Mouse (Mus musculus) ovary, adult 10 weeks (tissue): Measurements from ENCODE around the gene Coq5. TPM values are rescaled to one million over a fixed set of nuclear protein-coding genes. Genes with fewer than 3 reads are reported as not detected.

ENCODE experiments used
- polyA plus RNA-seq: library from polyadenylated mRNA; stranded (reverse); fragments of 350-450 nt; fragmentation: Illumina TruSeq; extraction: RNeasy Lipid Tissue Mini Kit (QIAGEN cat#74804); gene quantifications from one replicate; pipeline ENCODE4 v1.2.3, GENCODE M21; 2014

Gene Coq5
- polyA plus RNA-seq, result 9.8 TPM

DNA sequence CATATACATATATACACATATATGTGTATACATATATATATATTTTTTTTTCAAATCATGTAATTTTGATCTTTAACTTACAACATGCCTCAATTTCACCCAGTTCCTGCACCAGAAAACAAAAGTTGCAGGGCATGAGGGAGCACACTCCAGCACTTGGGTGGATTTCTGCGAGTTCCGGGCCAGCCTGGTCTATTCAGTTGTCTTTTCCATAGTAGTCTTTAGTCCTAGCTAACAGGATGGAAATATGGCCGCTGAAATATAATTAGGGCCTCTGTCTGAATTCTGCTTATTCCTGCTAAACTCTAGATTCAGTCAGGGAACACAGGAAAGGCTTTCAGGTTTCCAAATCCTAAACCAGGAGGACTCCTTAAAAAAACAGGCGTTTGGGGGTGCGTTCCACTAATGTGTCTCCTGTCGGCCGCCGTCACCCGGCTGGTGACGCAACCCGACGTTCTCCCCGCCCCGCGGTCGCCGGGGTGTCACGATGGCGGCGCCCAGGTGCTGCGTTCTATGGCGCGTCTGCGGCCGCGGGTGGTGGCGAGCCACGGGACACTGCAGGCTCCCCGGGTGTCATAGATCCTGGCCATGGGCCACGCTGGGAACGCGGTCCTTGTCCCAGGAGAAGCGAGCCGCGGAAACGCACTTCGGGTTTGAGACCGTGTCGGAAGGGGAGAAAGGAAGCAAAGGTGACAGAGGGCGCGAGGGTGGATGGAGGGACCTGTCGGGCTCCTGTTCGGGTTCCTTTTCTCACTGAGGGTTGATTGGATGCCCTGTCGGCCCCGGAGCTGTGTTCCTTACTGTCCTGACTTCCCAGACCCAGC is at the start of gene Coq5:
TSS of gene Coq5 (plus strand) at position 441 of the 824 bp plus-strand sequence.

DNA sequence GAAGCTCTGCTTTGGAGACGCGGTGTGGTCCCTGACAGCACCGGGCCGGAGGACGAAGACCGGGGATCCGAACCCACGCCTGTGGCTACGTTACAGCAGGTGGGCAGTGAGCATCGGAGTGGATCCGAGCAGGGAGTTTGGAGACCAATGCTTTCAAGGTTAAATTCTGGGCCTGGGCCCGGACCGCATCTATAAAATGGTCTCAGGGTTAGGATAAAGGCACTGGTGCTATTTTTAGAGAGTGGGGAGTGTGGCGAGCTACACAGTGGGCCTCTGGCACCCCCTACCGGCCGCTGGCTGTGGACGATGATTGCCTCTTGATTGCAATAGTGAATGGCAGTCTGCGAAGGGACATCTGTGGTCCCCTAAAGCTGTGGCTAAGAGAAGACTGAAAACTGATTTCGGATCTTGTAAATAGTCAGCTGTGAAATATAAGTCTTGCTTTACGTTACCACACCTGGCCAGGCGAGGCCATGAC is 43.6 kb upstream of the Coq5 start, which contains the start of gene Pop5:
TSS of gene Pop5 (plus strand) at position 51 of the 478 bp plus-strand sequence.

DNA sequence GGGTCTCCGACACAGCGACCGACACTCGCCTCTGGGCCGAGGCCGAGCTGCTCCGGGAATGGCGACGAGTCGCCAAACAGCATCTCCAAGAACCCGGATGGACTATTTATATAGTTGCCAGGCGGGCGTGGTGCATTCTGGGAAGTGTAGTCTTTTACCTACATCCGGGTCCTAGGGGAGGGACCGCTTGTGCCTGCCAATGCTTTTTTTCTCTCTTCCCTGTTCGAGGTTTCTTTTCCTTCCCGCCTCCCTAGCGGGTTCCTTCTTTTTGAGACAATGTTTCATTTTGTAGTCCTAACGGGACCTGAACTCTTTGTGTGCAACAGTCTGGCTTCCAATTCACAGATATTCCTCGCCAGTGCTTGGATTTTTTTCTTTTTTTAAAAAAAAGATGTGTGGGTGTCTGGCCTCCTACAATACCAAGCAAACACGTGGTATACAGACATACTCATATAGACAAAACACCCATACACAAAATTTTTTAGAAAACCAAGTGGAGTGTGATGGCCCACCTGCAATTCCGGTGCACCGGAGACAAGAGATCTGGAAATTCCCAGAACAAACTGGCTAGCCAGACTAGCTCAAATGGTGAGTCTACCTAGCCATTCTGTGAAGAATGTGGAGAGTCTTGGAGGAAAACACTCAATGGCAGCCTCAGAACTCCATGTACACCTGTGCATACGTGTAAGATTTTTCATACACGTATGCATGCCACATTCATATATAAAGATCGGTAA is 6.5 kb upstream of the Coq5 start, which contains the start of gene Rnf10:
TSS of gene Rnf10 (minus strand) at position 87 of the 737 bp plus-strand sequence.

DNA sequence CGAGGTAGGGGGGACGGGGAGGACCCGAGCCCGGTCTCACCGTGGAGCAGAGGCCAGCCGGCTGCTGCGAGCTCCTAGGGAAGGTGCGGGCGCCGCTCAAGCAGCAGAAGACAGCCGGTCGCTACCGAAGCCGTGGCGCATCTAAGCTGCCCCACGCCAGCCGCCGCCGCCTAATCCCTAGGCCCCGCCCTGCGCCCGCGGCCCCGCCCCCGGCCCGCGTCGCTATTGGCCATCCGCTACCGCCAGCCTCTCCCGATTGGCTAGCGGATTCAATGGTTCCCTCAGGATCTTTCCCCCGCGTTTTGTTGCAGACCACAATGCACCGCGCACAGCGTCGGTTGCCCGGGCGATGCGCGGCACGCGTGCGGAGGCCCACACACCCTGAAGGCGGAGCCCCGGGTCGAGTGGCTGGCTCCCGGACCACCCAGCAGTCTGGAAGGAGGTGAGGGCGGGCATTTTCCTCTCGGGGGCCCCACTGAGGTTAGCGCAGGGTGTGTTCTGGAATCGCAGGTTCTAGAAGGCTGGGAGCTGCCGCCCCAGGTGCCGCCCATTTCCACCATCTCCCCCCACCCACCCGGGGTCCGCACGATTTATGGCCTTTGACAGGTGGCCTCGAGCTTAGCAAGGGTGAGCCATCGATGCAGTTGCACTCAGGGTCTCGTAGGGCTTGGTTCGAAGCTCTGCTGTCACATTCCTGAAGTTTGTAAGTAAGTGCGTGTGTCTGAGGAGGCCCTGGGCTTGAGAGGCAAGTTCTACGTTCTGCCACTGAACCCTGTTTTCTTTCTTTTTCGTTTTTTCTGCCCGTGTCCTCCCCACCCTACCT is 21.5 kb downstream of the Coq5 start, which contains the start of gene Dynll1:
TSS of gene Dynll1 (minus strand) at position 208 of the 823 bp plus-strand sequence.

DNA sequence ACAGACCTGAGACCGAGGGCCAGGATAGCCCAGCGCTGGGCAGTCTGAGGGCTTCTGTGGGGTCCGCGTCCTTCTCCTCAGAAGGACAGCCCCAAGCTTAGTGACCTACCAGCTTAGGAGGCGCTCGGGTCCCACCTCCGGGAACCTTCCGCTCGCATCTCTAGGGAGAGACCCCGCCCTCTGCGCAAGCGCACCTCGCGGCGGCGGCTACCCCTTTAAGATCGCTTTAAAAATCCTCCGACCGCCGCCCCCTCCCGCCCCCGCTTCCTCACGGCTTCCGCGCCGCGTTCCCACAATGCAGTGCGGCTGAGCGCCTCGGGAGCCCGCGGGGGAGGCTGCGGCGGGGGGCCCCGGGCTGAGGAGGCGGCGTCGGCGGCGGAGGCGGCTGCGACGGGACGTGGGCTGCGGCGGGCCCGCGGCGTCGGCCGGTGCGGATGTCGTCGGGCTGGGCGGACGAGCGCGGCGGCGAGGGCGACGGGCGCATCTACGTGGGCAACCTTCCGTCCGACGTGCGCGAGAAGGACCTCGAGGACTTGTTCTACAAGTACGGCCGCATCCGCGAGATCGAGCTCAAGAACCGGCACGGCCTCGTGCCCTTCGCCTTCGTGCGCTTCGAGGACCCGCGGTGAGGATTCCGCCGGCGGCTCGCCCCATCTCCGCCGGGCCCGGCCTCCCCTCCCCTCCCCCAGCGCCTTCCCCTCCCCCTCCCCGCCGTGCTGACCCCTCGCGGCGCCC is 47.6 kb downstream of the Coq5 start, which contains the start of gene Srsf9:
TSS of gene Srsf9 (plus strand) at position 303 of the 735 bp plus-strand sequence.

DNA sequence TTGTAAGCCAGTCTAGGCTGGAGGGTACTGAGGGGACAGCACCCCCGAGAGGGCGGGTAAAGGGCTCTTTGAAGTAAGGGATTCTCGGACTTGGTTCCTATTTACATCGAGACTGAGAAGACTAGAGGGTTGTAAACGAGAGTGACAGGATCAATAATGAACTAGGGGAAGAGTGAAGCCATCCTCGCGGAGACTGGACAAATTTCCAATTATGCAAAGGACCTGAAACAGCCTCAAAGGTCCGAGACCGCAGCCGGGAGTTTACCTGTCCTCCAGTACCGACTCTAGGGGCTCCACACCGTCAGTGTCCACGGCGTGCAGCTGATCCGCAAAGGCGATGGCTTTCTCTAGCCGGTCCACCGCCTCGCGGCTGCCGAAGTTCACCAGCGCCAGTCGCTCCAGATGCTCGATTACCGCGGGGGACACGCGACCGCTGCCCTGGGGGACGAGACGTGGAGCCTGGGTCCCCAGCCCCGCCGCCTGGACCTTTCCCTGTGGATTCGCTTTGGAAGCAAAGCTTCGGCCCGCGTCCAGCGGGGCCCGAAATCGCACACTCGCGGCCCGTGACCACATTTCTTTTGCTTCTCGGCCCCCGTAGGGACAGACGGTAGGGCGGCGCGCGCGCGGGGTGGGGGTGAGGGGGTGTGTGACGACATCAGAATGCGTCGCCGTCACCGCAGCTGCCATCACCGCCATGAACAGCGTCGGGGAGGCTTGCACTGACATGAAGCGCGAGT is 61.3 kb downstream of the Coq5 start, which contains the start of the genes Gatc and Triap1:
TSS of gene Gatc (minus strand) at position 602 of the 737 bp plus-strand sequence.
TSS of gene Triap1 (plus strand) at position 649 of the 737 bp plus-strand sequence.

Other genes with a start within 250 kb of the Coq5 start
- not detected for gene Gm10401, start 181.4 kb upstream of the Coq5 start, polyA plus RNA-seq
- not detected for gene Acads, start 160.3 kb upstream of the Coq5 start, polyA plus RNA-seq
- gene Unc119b, start 144.7 kb upstream of the Coq5 start, polyA plus RNA-seq, result 6.2 TPM
- gene Mlec, start 121.5 kb upstream of the Coq5 start, polyA plus RNA-seq, result 85.2 TPM
- 0.54 TPM for gene Cabp1, start 85.3 kb upstream of the Coq5 start, polyA plus RNA-seq
- gene Pop5, start 43.8 kb upstream of the Coq5 start, polyA plus RNA-seq, result 4.3 TPM
- gene Rnf10, start 6.8 kb upstream of the Coq5 start, polyA plus RNA-seq, result 20.3 TPM
- 1,210 TPM for gene Dynll1, start 21.3 kb downstream of the Coq5 start, polyA plus RNA-seq
- gene Srsf9, start 47.5 kb downstream of the Coq5 start, polyA plus RNA-seq, result 85.1 TPM
- gene Gatc, start 61.5 kb downstream of the Coq5 start, polyA plus RNA-seq, result 64.2 TPM
- 8.3 TPM for gene Triap1, start 61.6 kb downstream of the Coq5 start, polyA plus RNA-seq
- 38.6 TPM for gene Cox6a1, start 69.3 kb downstream of the Coq5 start, polyA plus RNA-seq
- 5.6 TPM for gene Msi1, start 149.9 kb downstream of the Coq5 start, polyA plus RNA-seq
- not detected for gene Pla2g1b, start 186.6 kb downstream of the Coq5 start, polyA plus RNA-seq
- gene Sirt4, start 205.1 kb downstream of the Coq5 start, polyA plus RNA-seq, result 8.2 TPM
- 3.5 TPM for gene Pxn, start 227.0 kb downstream of the Coq5 start, polyA plus RNA-seq